Mouse (Mus musculus): ENCODE measurements around the gene Serpina6. TPM values are rescaled to one million over a fixed set of nuclear protein-coding genes. Genes with fewer than 3 reads are reported as not detected.

Gene Serpina6
- polyA plus RNA-seq, 1 experiment from 2014 or later, result 0.26 TPM

GRCm38 (mm10) chr12:103653836-103654235, 3.2 kb downstream of the Serpina6 start:
- H3K27ac ChIP-seq, result no peak overlapping the region
- H3K36me3 ChIP-seq, result no peaks in the 10 kb centered on the region
- ATAC-seq, result no peak
- 0 out of 2 replicates have a peak, but pooled peaks cover 4% of the 10 kb centered on the region for H3K9me3 ChIP-seq
- no peak overlapping the region for H3K4me3 ChIP-seq (replicated peaks)
- H3K27me3 ChIP-seq, result no peaks in the 10 kb centered on the region
- H3K9ac ChIP-seq (replicated peaks), result no peak overlapping the region
- no peak overlapping the region for H3K4me2 ChIP-seq (replicated peaks)
- 91% methylated on average over 2 of the region's 2 CpGs for WGBS
- no peaks in the 10 kb centered on the region for H3K4me1 ChIP-seq (replicated peaks)

GRCm38 (mm10) chr12:103646314-103646713, 10.7 kb downstream of the Serpina6 start:
- H3K36me3 ChIP-seq, result no peaks in the 10 kb centered on the region
- no peak overlapping the region for H3K9ac ChIP-seq (replicated peaks)
- 88% methylated on average over 2 of the region's 2 CpGs for WGBS
- no peak overlapping the region for H3K27ac ChIP-seq
- no peaks in the 10 kb centered on the region for H3K4me1 ChIP-seq (replicated peaks)
- no peaks in the 10 kb centered on the region for H3K27me3 ChIP-seq
- no peak for ATAC-seq
- no peak overlapping the region for H3K4me3 ChIP-seq (replicated peaks)
- H3K4me2 ChIP-seq (replicated peaks), result no peak overlapping the region
- H3K9me3 ChIP-seq, result 0 out of 2 replicates have a peak, but pooled peaks cover 4% of the 10 kb centered on the region

- 38% methylated on average over 5 of the region's 5 CpGs for WGBS
- H3K9me3 ChIP-seq, result no peaks in the 10 kb centered on the region
- no peak for ATAC-seq
- H3K9ac ChIP-seq (replicated peaks), result no peak overlapping the region
- H3K27me3 ChIP-seq, result no peaks in the 10 kb centered on the region
- H3K27ac ChIP-seq, result no peak overlapping the region
- no peaks in the 10 kb centered on the region for H3K4me1 ChIP-seq (replicated peaks)
- H3K36me3 ChIP-seq, result no peaks in the 10 kb centered on the region
- no peak overlapping the region for H3K4me3 ChIP-seq (replicated peaks)
- no peak overlapping the region for H3K4me2 ChIP-seq (replicated peaks)
Measured at GRCm38 (mm10) chr12:103644601-103645000, 12.4 kb downstream of the Serpina6 start.

GRCm38 (mm10) chr12:103643818-103644217, 13.2 kb downstream of the Serpina6 start:
- no peak for ATAC-seq
- WGBS, result 81% methylated on average over 3 of the region's 3 CpGs
- H3K9me3 ChIP-seq, result no peaks in the 10 kb centered on the region
- H3K27ac ChIP-seq, result no peak overlapping the region
- no peaks in the 10 kb centered on the region for H3K36me3 ChIP-seq
- no peak overlapping the region for H3K9ac ChIP-seq (replicated peaks)
- H3K4me2 ChIP-seq (replicated peaks), result no peak overlapping the region
- H3K27me3 ChIP-seq, result no peaks in the 10 kb centered on the region
- H3K4me3 ChIP-seq (replicated peaks), result no peak overlapping the region
- H3K4me1 ChIP-seq (replicated peaks), result no peaks in the 10 kb centered on the region

GRCm38 (mm10) chr12:103643336-103643735, 13.7 kb downstream of the Serpina6 start:
- no peaks in the 10 kb centered on the region for H3K36me3 ChIP-seq
- no peak overlapping the region for H3K9ac ChIP-seq (replicated peaks)
- no peak overlapping the region for H3K4me3 ChIP-seq (replicated peaks)
- no peaks in the 10 kb centered on the region for H3K9me3 ChIP-seq
- no peak overlapping the region for H3K4me2 ChIP-seq (replicated peaks)
- 0 out of 2 replicates have a peak, but pooled peaks have one; percentile 60 for ATAC-seq
- no peak overlapping the region for H3K27ac ChIP-seq
- 0% methylated on average over 2 of the region's 2 CpGs for WGBS
- no peaks in the 10 kb centered on the region for H3K4me1 ChIP-seq (replicated peaks)
- no peaks in the 10 kb centered on the region for H3K27me3 ChIP-seq

- H3K36me3 ChIP-seq, result no peaks in the 10 kb centered on the region
- no peak overlapping the region for H3K4me3 ChIP-seq (replicated peaks)
- H3K9ac ChIP-seq (replicated peaks), result no peak overlapping the region
- no peak overlapping the region for H3K27ac ChIP-seq
- no peaks in the 10 kb centered on the region for H3K27me3 ChIP-seq
- no peak for ATAC-seq
- 87% methylated on average over 2 of the region's 2 CpGs for WGBS
- H3K4me1 ChIP-seq (replicated peaks), result no peaks in the 10 kb centered on the region
- no peaks in the 10 kb centered on the region for H3K9me3 ChIP-seq
- no peak overlapping the region for H3K4me2 ChIP-seq (replicated peaks)
Measured at GRCm38 (mm10) chr12:103635846-103636245, 21.2 kb downstream of the Serpina6 start.

- H3K27me3 ChIP-seq, result no peaks in the 10 kb centered on the region
- 82% methylated on average over 2 of the region's 2 CpGs for WGBS
Measured at GRCm38 (mm10) chr12:103634430-103634829, 22.6 kb downstream of the Serpina6 start.

GRCm38 (mm10) chr12:103631203-103631612, 25.8 kb downstream of the Serpina6 start, which contains the start of gene Serpina10:
Gene Serpina10 (minus strand): TSS chr12:103631444.
- ATAC-seq, result no peak
- Histone ChIP-seq H3K4me2 (replicated peaks) (no peak within 1 kb of the TSS), H3K27ac (no peak within 1 kb of the TSS), H3K9me3 (no peaks in the 10 kb centered on the region), H3K4me1 (replicated peaks) (no peaks in the 10 kb centered on the region), H3K36me3 (no peaks in the 10 kb centered on the region), H3K9ac (replicated peaks) (no peak within 1 kb of the TSS), H3K27me3 (no peaks in the 10 kb centered on the region), H3K4me3 (replicated peaks) (no peak within 1 kb of the TSS)
- 77% methylated on average over 3 of the region's 3 CpGs for WGBS

More at GRCm38 (mm10) chr12:103634430-103634829, 22.6 kb downstream of the Serpina6 start:
- Histone ChIP-seq H3K4me3 (replicated peaks) (no peak overlapping the region), H3K9me3 (no peaks in the 10 kb centered on the region), H3K27ac (no peak overlapping the region), H3K4me1 (replicated peaks) (no peaks in the 10 kb centered on the region), H3K4me2 (replicated peaks) (no peak overlapping the region), H3K36me3 (no peaks in the 10 kb centered on the region), H3K9ac (replicated peaks) (no peak overlapping the region)
- ATAC-seq, result no peak

GRCm38 (mm10) chr12:103616860-103617261, 40.2 kb downstream of the Serpina6 start:
- no peak overlapping the region for H3K9ac ChIP-seq (replicated peaks)
- no peak overlapping the region for H3K4me3 ChIP-seq (replicated peaks)
- H3K9me3 ChIP-seq, result no peaks in the 10 kb centered on the region
- 90% methylated on average over 10 of the region's 10 CpGs for WGBS
- no peaks in the 10 kb centered on the region for H3K27me3 ChIP-seq
- 0 out of 2 replicates have a peak, but pooled peaks cover 7% of the 10 kb centered on the region for H3K36me3 ChIP-seq
- no peaks in the 10 kb centered on the region for H3K4me1 ChIP-seq (replicated peaks)
- H3K27ac ChIP-seq, result no peak overlapping the region
- H3K4me2 ChIP-seq (replicated peaks), result no peak overlapping the region
- ATAC-seq, result no peak

- H3K9me3 ChIP-seq, result no peaks in the 10 kb centered on the region
- ATAC-seq, result no peak
- whole genome bisulfite sequencing, result 86% methylated on average over 4 of the region's 4 CpGs
- H3K4me1 ChIP-seq (replicated peaks), result no peaks in the 10 kb centered on the region
- H3K4me2 ChIP-seq (replicated peaks), result no peak overlapping the region
- H3K27me3 ChIP-seq, result no peaks in the 10 kb centered on the region
- H3K4me3 ChIP-seq (replicated peaks), result no peak overlapping the region
- H3K27ac ChIP-seq, result no peak overlapping the region
- no peak overlapping the region for H3K9ac ChIP-seq (replicated peaks)
- H3K36me3 ChIP-seq, result 0 out of 2 replicates have a peak, but pooled peaks cover 7% of the 10 kb centered on the region
Measured at GRCm38 (mm10) chr12:103615734-103616133, 41.3 kb downstream of the Serpina6 start.

GRCm38 (mm10) chr12:103615141-103615540, 41.9 kb downstream of the Serpina6 start:
- Histone ChIP-seq H3K4me1 (replicated peaks) (no peaks in the 10 kb centered on the region), H3K4me2 (replicated peaks) (no peak overlapping the region), H3K4me3 (replicated peaks) (no peak overlapping the region), H3K27me3 (no peaks in the 10 kb centered on the region), H3K36me3 (0 out of 2 replicates have a peak, but pooled peaks cover 7% of the 10 kb centered on the region), H3K27ac (no peak overlapping the region), H3K9me3 (no peaks in the 10 kb centered on the region), H3K9ac (replicated peaks) (no peak overlapping the region)
- WGBS, result 90% methylated on average over 1 of the region's 1 CpGs
- no peak for ATAC-seq

GRCm38 (mm10) chr12:103601839-103602238, 55.2 kb downstream of the Serpina6 start:
- no peaks in the 10 kb centered on the region for H3K9me3 ChIP-seq
- no peak overlapping the region for H3K27ac ChIP-seq
- ATAC-seq, result no peak
- no peaks in the 10 kb centered on the region for H3K36me3 ChIP-seq
- no peak overlapping the region for H3K9ac ChIP-seq (replicated peaks)
- WGBS, result 85% methylated on average over 3 of the region's 3 CpGs
- no peaks in the 10 kb centered on the region for H3K27me3 ChIP-seq
- no peak overlapping the region for H3K4me3 ChIP-seq (replicated peaks)
- no peak overlapping the region for H3K4me2 ChIP-seq (replicated peaks)
- H3K4me1 ChIP-seq (replicated peaks), result peaks cover 6% of the 10 kb centered on the region; the same call in 1 of the 2 replicates

- no peak for ATAC-seq
- no peak overlapping the region for H3K27ac ChIP-seq
- no peak overlapping the region for H3K4me2 ChIP-seq (replicated peaks)
- peaks cover 6% of the 10 kb centered on the region; the same call in 1 of the 2 replicates for H3K4me1 ChIP-seq (replicated peaks)
- no peaks in the 10 kb centered on the region for H3K36me3 ChIP-seq
- no peaks in the 10 kb centered on the region for H3K9me3 ChIP-seq
- no peak overlapping the region for H3K9ac ChIP-seq (replicated peaks)
- 18% methylated on average over 3 of the region's 3 CpGs for WGBS
- no peak overlapping the region for H3K4me3 ChIP-seq (replicated peaks)
- no peaks in the 10 kb centered on the region for H3K27me3 ChIP-seq
Measured at GRCm38 (mm10) chr12:103600364-103600763, 56.6 kb downstream of the Serpina6 start.

Measured in midbrain, embryonic 13.5 days (tissue).